Comparison of ENCODE assay signal across 8 mouse cellular contexts in the genomic region with DNA sequence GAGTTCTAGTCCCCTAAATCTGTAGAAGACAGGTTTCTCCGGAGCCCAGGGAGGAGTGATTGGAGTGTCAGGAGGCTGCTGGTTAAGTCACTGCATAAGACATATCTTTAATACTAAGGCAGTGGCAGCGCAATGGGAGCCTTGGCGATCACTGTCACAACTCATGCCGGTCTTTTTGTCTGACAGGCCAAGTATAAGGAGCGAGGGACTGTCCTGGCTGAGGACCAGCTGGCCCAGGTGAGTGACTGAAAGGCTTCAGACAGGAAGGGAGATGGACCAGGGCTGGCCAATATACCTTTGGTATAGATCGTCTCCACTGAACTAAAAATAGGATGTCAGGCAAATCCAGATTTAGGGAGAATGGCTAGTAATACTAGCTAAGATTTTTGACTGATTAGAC. TPM values are rescaled to one million over a fixed set of nuclear protein-coding genes. Genes with fewer than 3 reads are reported as not detected.
DNase-seq lines count a peak whose midpoint lies in the region; ATAC-seq and TF ChIP-seq lines count a peak whose summit lies in the region.

No protein-coding gene starts in this region.

- H3K4me2 ChIP-seq in heart, embryonic 14.5 days (ENCODE audit: low read length): peak overlapping the region; percentile 90
- H3K4me2 ChIP-seq in limb, embryonic 14.5 days (replicated peaks; ENCODE audit: low read depth, low read length, severe bottlenecking): peak overlapping the region; percentile 84
- peak overlapping the region; percentile 78 for H3K4me2 ChIP-seq in stomach, embryonic 14.5 days (replicated peaks; ENCODE audit: low read depth, low read length)

- peaks cover 2 to 8% of the 10 kb centered on the region in 2 experiments for H3K4me1 ChIP-seq in heart, embryonic 14.5 days (ENCODE audit: control insufficient read depth in 2 of 2, insufficient read depth in 2 of 2, low read length in 2 of 2)
- H3K4me1 ChIP-seq in G1E (ENCODE audit: insufficient read depth, low read depth, low read length): peaks cover 31% of the 10 kb centered on the region
- peaks cover 49% of the 10 kb centered on the region for H3K4me1 ChIP-seq in erythroblast, embryonic 14.5 days (ENCODE audit: control insufficient read depth)
- peaks cover 11% of the 10 kb centered on the region for H3K4me1 ChIP-seq in limb, embryonic 14.5 days (ENCODE audit: control insufficient read depth, insufficient read depth, low read length)
- H3K4me1 ChIP-seq in stomach, embryonic 14.5 days (ENCODE audit: control insufficient read depth, insufficient read depth, low read length): peaks cover 6% of the 10 kb centered on the region; the same call in 1 of the 2 replicates

- WGBS in heart, embryonic 14.5 days: 6% methylated on average over 6 of the region's 6 CpGs
- 15% methylated on average over 6 of the region's 6 CpGs for WGBS in limb, embryonic 14.5 days
- 10% methylated on average over 6 of the region's 6 CpGs for WGBS in stomach, embryonic 14.5 days

- TF ChIP-seq POLR2A in limb, embryonic 14.5 days (IDR thresholded peaks at IDR 0.05; ENCODE audit: borderline replicate concordance, extremely low read depth, insufficient read depth, insufficient read length): no peak

- no peak for TF ChIP-seq CTCF in G1E (IDR thresholded peaks at IDR 0.05; ENCODE audit: low read depth, low read length)

- H3K36me3 ChIP-seq in heart, embryonic 14.5 days (ENCODE audit: control insufficient read depth, insufficient read depth, low read length): peaks cover 18% of the 10 kb centered on the region
- peaks cover 34% of the 10 kb centered on the region for H3K36me3 ChIP-seq in G1E (replicated peaks)
- peaks cover 30% of the 10 kb centered on the region for H3K36me3 ChIP-seq in erythroblast, embryonic 14.5 days (ENCODE audit: control insufficient read depth)
- H3K36me3 ChIP-seq in limb, embryonic 14.5 days (ENCODE audit: control insufficient read depth, insufficient read depth, low read length): peaks cover 10% of the 10 kb centered on the region
- peaks cover 6% of the 10 kb centered on the region for H3K36me3 ChIP-seq in stomach, embryonic 14.5 days (ENCODE audit: control insufficient read depth, insufficient read depth, low read length)

- ATAC-seq in heart, embryonic 14.5 days (ENCODE audit: insufficient number of reproducible peaks, insufficient read depth, low FRiP score, low read depth): no peak
- no peak for ATAC-seq in G1E (ENCODE audit: extremely low read depth, insufficient number of reproducible peaks, low FRiP score, poor library complexity, severe bottlenecking)
- ATAC-seq in limb, embryonic 14.5 days (ENCODE audit: low FRiP score, low read depth): no peak
- no peak for ATAC-seq in stomach, embryonic 14.5 days (ENCODE audit: insufficient number of reproducible peaks, insufficient read depth, low FRiP score, low read depth)

- H3K9me3 ChIP-seq in heart, embryonic 14.5 days (ENCODE audit: control insufficient read depth, low read length): no peaks in the 10 kb centered on the region
- H3K9me3 ChIP-seq in G1E (replicated peaks): no peaks in the 10 kb centered on the region
- no peaks in the 10 kb centered on the region for H3K9me3 ChIP-seq in erythroblast, embryonic 14.5 days (ENCODE audit: control insufficient read depth, low read length)
- no peaks in the 10 kb centered on the region for H3K9me3 ChIP-seq in limb, embryonic 14.5 days (ENCODE audit: control insufficient read depth, low read length)
- no peaks in the 10 kb centered on the region for H3K9me3 ChIP-seq in stomach, embryonic 14.5 days (ENCODE audit: control insufficient read depth, low read depth, low read length)

- peak overlapping the region in 1 of 2 experiments; percentile 68; a peak in 2 of 4 replicates for H3K27ac ChIP-seq in heart, embryonic 14.5 days (replicated peaks in 1 of 2; ENCODE audit: control insufficient read depth in 1 of 2, insufficient read depth in 1 of 2, low read depth in 2 of 2, low read length in 2 of 2)
- H3K27ac ChIP-seq in limb, embryonic 14.5 days (replicated peaks; ENCODE audit: low read depth, low read length): no peak overlapping the region
- no peak overlapping the region for H3K27ac ChIP-seq in stomach, embryonic 14.5 days (ENCODE audit: low read length)

- peak overlapping the region; percentile 85 for H3K9ac ChIP-seq in heart, embryonic 14.5 days (ENCODE audit: low read length)
- peak overlapping the region; percentile 68 for H3K9ac ChIP-seq in limb, embryonic 14.5 days (ENCODE audit: low read depth, low read length, severe bottlenecking)
- H3K9ac ChIP-seq in stomach, embryonic 14.5 days (replicated peaks; ENCODE audit: low read depth, low read length): peak overlapping the region; percentile 59

- H3K4me3 ChIP-seq in heart, embryonic 14.5 days (ENCODE audit: control insufficient read depth in 1 of 2, insufficient read depth in 1 of 2, low read depth in 1 of 2, low read length in 2 of 2): peak overlapping the region; percentile 64 to 89
- H3K4me3 ChIP-seq in G1E (ENCODE audit: low read depth, low read length): peak overlapping the region; percentile 81
- peak overlapping the region; percentile 88 for H3K4me3 ChIP-seq in erythroblast, embryonic 14.5 days (replicated peaks)
- peak overlapping the region; percentile 65 for H3K4me3 ChIP-seq in limb, embryonic 14.5 days (replicated peaks; ENCODE audit: low read length)
- H3K4me3 ChIP-seq in stomach, embryonic 14.5 days (ENCODE audit: low read depth, low read length): peak overlapping the region; percentile 93

- no peak for DNase-seq in heart, adult 11 months
- no peak for DNase-seq in G1E (ENCODE audit: low spot score)
- DNase-seq in limb, embryonic 14.5 days (ENCODE audit: low spot score): no peak
- DNase-seq in yolk sac, embryonic 10.5 days (ENCODE audit: low spot score): no peak
- no peak for DNase-seq in gastrocnemius, postnatal 25 days

- H3K27me3 ChIP-seq in heart, embryonic 14.5 days (ENCODE audit: control insufficient read depth, insufficient read depth, low read length): no peaks in the 10 kb centered on the region
- H3K27me3 ChIP-seq in G1E (ENCODE audit: insufficient read depth, low read length): no peaks in the 10 kb centered on the region; the same call in 1 of the 2 replicates
- no peaks in the 10 kb centered on the region for H3K27me3 ChIP-seq in erythroblast, embryonic 14.5 days (ENCODE audit: control insufficient read depth)
- no peaks in the 10 kb centered on the region for H3K27me3 ChIP-seq in limb, embryonic 14.5 days (ENCODE audit: control insufficient read depth, insufficient read depth, low read length)
- no peaks in the 10 kb centered on the region for H3K27me3 ChIP-seq in stomach, embryonic 14.5 days (ENCODE audit: control insufficient read depth, insufficient read depth, low read length)

RNA-seq across cellular contexts. Expression of gene Snf8, which starts 0.4 kb away (rescaled TPM):
- polyA plus RNA-seq in heart, embryonic 14.5 days (2014; fragmentation: Nextera tagmentation; extraction: Ambion mirVana): 23.5 and 30.5 TPM in 2 replicates
- total RNA-seq in G1E (2014; fragmentation: Nextera tagmentation) (38.7 and 48.4 TPM in 2 replicates), G1E (2017) (58.4 and 62.3 TPM in 2 replicates)
- 154 and 196 TPM in 2 replicates for polyA plus RNA-seq in G1E (2012)
- polyA plus RNA-seq in erythroblast, embryonic 14.5 days (2012): 17.0 and 17.7 TPM in 2 replicates
- 30.5 and 41.6 TPM in 2 replicates for polyA plus RNA-seq in limb, embryonic 14.5 days (2012; rRNA removed)
- 39.4 and 40.0 TPM in 2 replicates for polyA plus RNA-seq in limb, embryonic 14.5 days (2014; fragmentation: Nextera tagmentation; extraction: Ambion mirVana)
- 34.6 and 35.5 TPM in 2 replicates for polyA plus RNA-seq in stomach, embryonic 14.5 days (2014; fragmentation: Nextera tagmentation; extraction: Ambion mirVana)
- total RNA-seq in gastrocnemius, postnatal 25 days (2021): 10 to 100 TPM; 31.1 to 31.8 TPM

RNA-seq across cellular contexts. Expression of gene Gip, which starts 10.8 kb away (rescaled TPM):
- polyA plus RNA-seq in heart, embryonic 14.5 days (2014; fragmentation: Nextera tagmentation; extraction: Ambion mirVana): not detected in 2 replicates
- total RNA-seq in G1E (2014; fragmentation: Nextera tagmentation) (not detected in 2 replicates), G1E (2017) (0.76 TPM in 1 of 2 replicates, not detected in the other)
- polyA plus RNA-seq in G1E (2012): not detected in 2 replicates
- not detected in 2 replicates for polyA plus RNA-seq in erythroblast, embryonic 14.5 days (2012)
- 0.18 TPM in 1 of 2 replicates, not detected in the other for polyA plus RNA-seq in limb, embryonic 14.5 days (2012; rRNA removed)
- not detected in 2 replicates for polyA plus RNA-seq in limb, embryonic 14.5 days (2014; fragmentation: Nextera tagmentation; extraction: Ambion mirVana)
- polyA plus RNA-seq in stomach, embryonic 14.5 days (2014; fragmentation: Nextera tagmentation; extraction: Ambion mirVana): 1.1 TPM in 1 of 2 replicates, not detected in the other
- not detected for total RNA-seq in gastrocnemius, postnatal 25 days (2021)

RNA-seq across cellular contexts. Expression of gene Igf2bp1, which starts 29.4 kb away (rescaled TPM):
- polyA plus RNA-seq in heart, embryonic 14.5 days (2014; fragmentation: Nextera tagmentation; extraction: Ambion mirVana): 14.0 and 17.2 TPM in 2 replicates
- total RNA-seq in G1E (2014; fragmentation: Nextera tagmentation) (113 and 120 TPM in 2 replicates), G1E (2017) (38.3 and 49.1 TPM in 2 replicates)
- 51.3 and 52.6 TPM in 2 replicates for polyA plus RNA-seq in G1E (2012)
- polyA plus RNA-seq in erythroblast, embryonic 14.5 days (2012): 1.0 and 1.8 TPM in 2 replicates
- 22.4 and 22.8 TPM in 2 replicates for polyA plus RNA-seq in limb, embryonic 14.5 days (2012; rRNA removed)
- 26.7 and 35.7 TPM in 2 replicates for polyA plus RNA-seq in limb, embryonic 14.5 days (2014; fragmentation: Nextera tagmentation; extraction: Ambion mirVana)
- 24.9 and 28.5 TPM in 2 replicates for polyA plus RNA-seq in stomach, embryonic 14.5 days (2014; fragmentation: Nextera tagmentation; extraction: Ambion mirVana)
- total RNA-seq in gastrocnemius, postnatal 25 days (2021): not detected

RNA-seq across cellular contexts. Expression of gene Ube2z, which starts 30.1 kb away (rescaled TPM):
- polyA plus RNA-seq in heart, embryonic 14.5 days (2014; fragmentation: Nextera tagmentation; extraction: Ambion mirVana): 28.7 and 29.7 TPM in 2 replicates
- total RNA-seq in G1E (2014; fragmentation: Nextera tagmentation) (35.6 and 38.5 TPM in 2 replicates), G1E (2017) (34.6 and 35.8 TPM in 2 replicates)
- 25.8 and 31.9 TPM in 2 replicates for polyA plus RNA-seq in G1E (2012)
- 1.1 and 1.5 TPM in 2 replicates for polyA plus RNA-seq in erythroblast, embryonic 14.5 days (2012)
- 68.9 and 72.6 TPM in 2 replicates for polyA plus RNA-seq in limb, embryonic 14.5 days (2012; rRNA removed)
- 40.9 and 41.3 TPM in 2 replicates for polyA plus RNA-seq in limb, embryonic 14.5 days (2014; fragmentation: Nextera tagmentation; extraction: Ambion mirVana)
- polyA plus RNA-seq in stomach, embryonic 14.5 days (2014; fragmentation: Nextera tagmentation; extraction: Ambion mirVana): 33.3 and 35.6 TPM in 2 replicates
- total RNA-seq in gastrocnemius, postnatal 25 days (2021): 10 to 100 TPM; 15.0 to 15.6 TPM

RNA-seq across cellular contexts. Expression of gene Atp5g1, which starts 40.3 kb away (rescaled TPM):
- 2,464 and 2,507 TPM in 2 replicates for polyA plus RNA-seq in heart, embryonic 14.5 days (2014; fragmentation: Nextera tagmentation; extraction: Ambion mirVana)
- total RNA-seq in G1E (2014; fragmentation: Nextera tagmentation) (304 and 320 TPM in 2 replicates), G1E (2017) (108 and 129 TPM in 2 replicates)
- polyA plus RNA-seq in G1E (2012): 196 and 385 TPM in 2 replicates
- polyA plus RNA-seq in erythroblast, embryonic 14.5 days (2012): 12.4 and 31.7 TPM in 2 replicates
- 265 and 369 TPM in 2 replicates for polyA plus RNA-seq in limb, embryonic 14.5 days (2012; rRNA removed)
- polyA plus RNA-seq in limb, embryonic 14.5 days (2014; fragmentation: Nextera tagmentation; extraction: Ambion mirVana): 678 and 741 TPM in 2 replicates
- polyA plus RNA-seq in stomach, embryonic 14.5 days (2014; fragmentation: Nextera tagmentation; extraction: Ambion mirVana): 739 and 807 TPM in 2 replicates
- 1,000 to 10,000 TPM; 1,455 to 1,686 TPM for total RNA-seq in gastrocnemius, postnatal 25 days (2021)
